Mouse (Mus musculus) heart, adult 2 months (tissue): ENCODE results near the gene Adprm. TPM values are rescaled to one million over a fixed set of nuclear protein-coding genes. Genes with fewer than 3 reads are reported as not detected.

ENCODE experiments used
- DNase-seq, 2 experiments: peaks; one replicate each; pipeline ENCODE4 v3.0.0; 2021
- H3K27ac ChIP-seq: fragments of 200-600 bp; 2 replicates; pipeline ENCODE4 v1.8.1; 2022
- H3K27me3 ChIP-seq: fragments of 200-500 bp; 2 replicates; pipeline ENCODE4 v1.6.1; 2012; ENCODE audit warnings: mild to moderate bottlenecking, low read length, inconsistent platforms, mixed read lengths; ENCODE audit not compliant: control insufficient read depth, insufficient read depth
- H3K36me3 ChIP-seq: fragments of 200-500 bp; 2 replicates; pipeline ENCODE4 v1.6.1; 2012; ENCODE audit warnings: low read length, inconsistent platforms; ENCODE audit not compliant: control insufficient read depth, insufficient read depth
- H3K4me1 ChIP-seq: fragments of 200-500 bp; 2 replicates; pipeline ENCODE4 v1.6.1; 2011; ENCODE audit warnings: low read length; ENCODE audit not compliant: control insufficient read depth, insufficient read depth
- H3K4me3 ChIP-seq: fragments of 200-600 bp; 2 replicates; pipeline ENCODE4 v1.8.1; 2022
- H3K79me2 ChIP-seq: fragments of 200-500 bp; replicated peaks from 2 replicates; pipeline ENCODE4 v1.6.1; 2012; ENCODE audit warnings: mild to moderate bottlenecking, inconsistent platforms, low read length, moderate library complexity, mixed read lengths; ENCODE audit not compliant: control insufficient read depth, insufficient read depth
- H3K9ac ChIP-seq: fragments of 200-500 bp; 2 replicates; pipeline ENCODE4 v1.6.1; 2012; ENCODE audit warnings: low read depth, mild to moderate bottlenecking, control low read depth, inconsistent platforms, low read length, mixed read lengths
- CTCF ChIP-seq: fragments of 200-600 bp; IDR thresholded peaks from 2 replicates; pipeline ENCODE4 v1.8.1; 2022; ENCODE audit warnings: antibody characterized with exemption, mild to moderate bottlenecking, moderate library complexity
- EP300 ChIP-seq: fragments of 200-500 bp; IDR thresholded peaks from 2 replicates; pipeline ENCODE4 v1.6.1; 2011; ENCODE audit warnings: low read depth, low read length, control low read depth; ENCODE audit not compliant: insufficient read depth
- POLR2A ChIP-seq: fragments of 200-500 bp; IDR thresholded peaks from 2 replicates; pipeline ENCODE4 v1.6.1; 2011; ENCODE audit warnings: mild to moderate bottlenecking, low read depth, low read length, control low read depth; ENCODE audit not compliant: insufficient read depth
- WGBS: fragments of 180-500 bp; shearing (Covaris S2); methylation state at CpG from one replicate; pipeline ENCODE4 v1.1.7; 2018; 5-methylcytosine and 5-hydroxymethylcytosine counted together
- intact Hi-C: fragments of 180-260 bp; cut with DNase I; formaldehyde crosslinking; loops from one replicate; pipeline ENCODE4 v1.15.1; 2025
- polyA plus RNA-seq: library from polyadenylated mRNA; depleted of rRNA; stranded (reverse); fragments of >200 nt; gene quantifications from 2 replicates; pipeline ENCODE4 v1.2.3, GENCODE M21; 2012
- total RNA-seq, 2 experiments: library from RNA; stranded (reverse); gene quantifications; 2 replicates each; pipeline ENCODE4 v1.2.3; 2021

Gene Adprm
- total and polyA plus RNA-seq, 3 experiments = 9.8 to 14.6 (median 10.8) TPM

DNA sequence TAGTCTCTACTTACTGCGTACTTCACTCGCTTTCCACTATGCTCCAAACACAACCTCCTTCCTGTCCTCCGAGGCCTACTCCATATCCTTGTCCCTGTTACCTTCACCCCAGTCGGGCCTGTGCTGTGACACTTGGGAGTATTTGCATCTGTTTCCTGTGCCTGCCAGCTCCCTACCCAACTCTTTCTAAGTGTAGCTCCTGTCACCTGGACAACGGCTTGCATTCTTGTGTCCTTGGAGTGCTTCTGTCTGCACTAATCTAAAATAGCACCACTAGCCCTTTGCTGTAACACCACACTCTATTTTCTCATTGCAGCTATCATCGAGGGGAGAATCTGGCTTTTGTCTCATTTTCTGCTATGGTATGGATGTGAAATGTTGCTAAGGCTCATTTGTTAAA lies 11.9 kb downstream of the Adprm start:
- 63% methylated on average over 6 of the region's 6 CpGs for WGBS
- no peak for DNase-seq
- no peaks in the 10 kb centered on the region for H3K27me3 ChIP-seq
- H3K9ac ChIP-seq = no peak overlapping the region
- H3K36me3 ChIP-seq = peaks cover 5% of the 10 kb centered on the region; the same call in 1 of the 2 replicates
- no peak overlapping the region for H3K27ac ChIP-seq
- no peaks in the 10 kb centered on the region for H3K4me1 ChIP-seq
- TF ChIP-seq CTCF (no peak), POLR2A (no peak), EP300 (no peak)
- no peak overlapping the region for H3K4me3 ChIP-seq
- no peaks in the 10 kb centered on the region for H3K79me2 ChIP-seq
- intact Hi-C loops = no loop called here

DNA sequence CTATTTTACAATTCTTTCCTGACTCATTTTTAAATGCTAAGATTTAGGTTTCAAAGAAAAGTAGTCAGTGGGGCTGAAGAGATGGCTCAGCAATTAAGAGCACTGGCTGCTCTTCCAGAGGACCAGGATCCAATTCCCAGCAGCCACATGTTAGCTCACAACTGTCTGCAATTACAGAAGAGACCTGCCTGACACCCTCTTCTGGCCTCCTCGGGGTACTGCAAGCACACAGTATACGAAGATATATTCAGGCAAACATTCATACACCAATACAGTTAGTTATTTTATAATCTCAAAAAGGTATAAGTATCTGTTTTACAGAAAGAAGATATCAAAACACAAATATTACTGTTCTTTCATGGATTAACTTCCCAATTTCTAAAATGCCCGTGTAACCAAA lies 12.6 kb downstream of the Adprm start:
- Histone ChIP-seq H3K4me1 (no peaks in the 10 kb centered on the region), H3K27ac (no peak overlapping the region), H3K27me3 (no peaks in the 10 kb centered on the region), H3K9ac (no peak overlapping the region), H3K79me2 (no peaks in the 10 kb centered on the region), H3K4me3 (no peak overlapping the region), H3K36me3 (peaks cover 5% of the 10 kb centered on the region; the same call in 1 of the 2 replicates)
- WGBS = 82% methylated on average over 3 of the region's 3 CpGs
- TF ChIP-seq EP300 (no peak), CTCF (peak; percentile 48)
- intact Hi-C loops = no loop called here
- no peak for DNase-seq

DNA sequence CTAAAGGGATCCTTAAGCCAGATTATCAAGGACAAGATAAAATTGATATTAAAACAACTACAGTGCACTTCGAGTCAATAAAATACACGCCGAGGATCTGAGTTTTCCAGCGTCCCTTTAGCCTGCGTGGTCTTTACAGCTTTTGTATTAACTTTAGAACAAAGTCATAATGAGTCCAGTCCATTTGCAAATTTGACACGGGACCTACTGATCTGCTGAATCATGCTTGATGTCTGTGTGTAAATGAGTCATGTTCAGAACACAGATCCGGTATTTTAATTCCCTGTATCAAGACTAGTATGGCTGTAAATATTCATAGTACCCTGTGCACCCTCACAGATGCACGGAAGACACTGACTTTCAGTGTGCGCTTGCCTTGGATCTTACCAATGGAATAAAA lies 15.5 kb downstream of the Adprm start:
- no peak overlapping the region for H3K9ac ChIP-seq
- intact Hi-C loops = no loop called here
- 92% methylated on average over 9 of the region's 9 CpGs for WGBS
- H3K27me3 ChIP-seq = no peaks in the 10 kb centered on the region
- no peak overlapping the region for H3K4me3 ChIP-seq
- no peaks in the 10 kb centered on the region; the same call in 1 of the 2 replicates for H3K4me1 ChIP-seq
- TF ChIP-seq CTCF (no peak), EP300 (no peak), POLR2A (no peak)
- H3K36me3 ChIP-seq = peaks cover 5% of the 10 kb centered on the region; the same call in 1 of the 2 replicates
- H3K27ac ChIP-seq = no peak overlapping the region
- no peaks in the 10 kb centered on the region for H3K79me2 ChIP-seq
- no peak for DNase-seq

DNA sequence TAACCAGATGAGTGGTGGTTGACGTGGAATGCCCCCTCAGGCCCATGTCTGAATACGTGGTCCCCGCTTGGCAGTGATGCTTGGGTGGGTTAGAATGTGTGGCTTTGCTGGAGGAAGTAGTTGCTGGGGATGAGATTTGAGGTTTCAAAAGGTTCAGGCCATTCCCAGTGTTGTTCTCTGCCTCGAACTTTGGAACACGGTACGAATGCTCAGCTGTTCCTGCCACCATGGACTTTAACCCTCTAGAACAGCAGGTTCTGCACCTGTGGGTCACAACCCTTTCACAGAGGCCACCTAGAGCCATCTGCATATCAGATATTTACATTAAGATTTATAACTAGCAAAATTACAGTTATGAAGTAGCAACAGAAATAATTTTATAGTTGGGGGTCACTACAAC lies 16.2 kb downstream of the Adprm start:
- intact Hi-C loops = no loop called here
- H3K27ac ChIP-seq = no peak overlapping the region
- WGBS = 88% methylated on average over 6 of the region's 6 CpGs
- DNase-seq = no peak
- no peak overlapping the region for H3K4me3 ChIP-seq
- no peak for TF ChIP-seq POLR2A
- TF ChIP-seq CTCF = no peak
- no peak for TF ChIP-seq EP300
- H3K79me2 ChIP-seq = no peaks in the 10 kb centered on the region
- no peak overlapping the region for H3K9ac ChIP-seq
- H3K27me3 ChIP-seq = no peaks in the 10 kb centered on the region
- peaks cover 5% of the 10 kb centered on the region; the same call in 1 of the 2 replicates for H3K36me3 ChIP-seq
- no peaks in the 10 kb centered on the region; the same call in 1 of the 2 replicates for H3K4me1 ChIP-seq

DNA sequence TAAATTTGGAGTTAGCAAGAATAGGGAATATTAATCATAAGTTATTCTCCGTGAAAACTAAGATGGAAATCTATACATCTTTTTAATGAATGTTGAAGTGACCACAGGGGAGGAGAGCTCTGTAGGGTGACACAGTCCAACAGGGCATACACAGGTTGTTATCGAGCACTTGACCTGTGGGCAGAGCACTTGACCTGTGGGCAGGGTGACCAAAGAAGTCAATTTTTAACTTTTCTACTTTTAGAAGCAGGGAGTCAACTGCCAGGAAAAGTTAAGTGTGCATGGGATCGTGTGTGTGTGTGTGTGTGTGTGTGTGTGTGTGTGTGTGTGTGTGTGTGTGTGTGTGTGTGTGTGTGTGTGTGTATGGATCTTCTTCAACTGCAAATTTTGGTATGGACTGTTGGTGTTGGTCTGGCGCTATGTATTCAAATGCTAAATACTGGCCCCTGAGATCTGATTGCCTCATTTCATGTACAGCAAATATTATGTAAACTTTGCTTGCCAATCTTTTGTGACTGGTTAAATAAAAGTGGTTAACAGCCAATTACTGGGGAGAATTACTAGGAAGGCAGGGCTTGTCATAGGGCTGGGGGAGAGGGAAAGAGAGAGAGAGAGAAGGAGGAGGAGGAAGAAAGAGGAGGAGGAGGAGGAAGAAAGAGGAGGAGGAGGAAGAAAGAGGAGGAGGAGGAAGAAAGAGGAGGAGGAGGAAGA lies 17.5 kb downstream of the Adprm start:
- no peaks in the 10 kb centered on the region for H3K79me2 ChIP-seq
- WGBS = 65% methylated on average over 4 of the region's 4 CpGs

DNA sequence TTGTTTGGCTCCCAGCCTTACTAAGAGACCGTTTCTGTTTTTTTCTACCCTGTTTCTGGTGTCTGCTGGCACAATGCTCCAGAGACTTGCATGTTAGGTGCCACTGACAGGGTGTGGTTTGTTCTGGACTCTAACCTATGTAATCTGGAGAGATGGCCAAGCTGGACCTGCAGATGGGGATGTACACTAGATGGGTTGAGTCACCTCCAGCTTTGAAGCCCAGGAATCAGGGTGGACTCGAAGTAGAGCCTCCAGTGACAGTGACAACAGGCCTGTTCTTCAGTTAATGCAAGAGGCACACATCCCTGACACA lies 20.8 kb downstream of the Adprm start:
- WGBS = 62% methylated on average over 2 of the region's 2 CpGs
- TF ChIP-seq EP300 (no peak), CTCF (no peak), POLR2A (no peak)
- intact Hi-C loops = no loop called here

More for the DNA sequence above, 17.5 kb downstream of the Adprm start:
- intact Hi-C loops = no loop called here
- Histone ChIP-seq H3K4me3 (no peak overlapping the region), H3K27ac (no peak overlapping the region), H3K36me3 (no peaks in the 10 kb centered on the region), H3K27me3 (no peaks in the 10 kb centered on the region), H3K9ac (no peak overlapping the region), H3K4me1 (no peaks in the 10 kb centered on the region; the same call in 1 of the 2 replicates)
- DNase-seq = no peak
- TF ChIP-seq CTCF (no peak), POLR2A (no peak), EP300 (no peak)

More for the DNA sequence above, 20.8 kb downstream of the Adprm start:
- no peaks in the 10 kb centered on the region for H3K36me3 ChIP-seq
- no peak overlapping the region for H3K9ac ChIP-seq
- no peak overlapping the region for H3K27ac ChIP-seq
- no peaks in the 10 kb centered on the region for H3K27me3 ChIP-seq
- DNase-seq = no peak
- no peaks in the 10 kb centered on the region; the same call in 1 of the 2 replicates for H3K4me1 ChIP-seq
- H3K4me3 ChIP-seq = no peak overlapping the region
- no peaks in the 10 kb centered on the region for H3K79me2 ChIP-seq
